8 mouse cellular contexts compared by ENCODE assay signal in genomic region chr2:143062812-143063792, GRCm38 (mm10). TPM values are rescaled to one million over a fixed set of nuclear protein-coding genes. Genes with fewer than 3 reads are reported as not detected.
DNase-seq lines count a peak whose midpoint lies in the region; ATAC-seq and TF ChIP-seq lines count a peak whose summit lies in the region.

Snrpb2 (plus strand) TSS chr2:143063039.

- TF ChIP-seq EP300 in MEL (IDR thresholded peaks at IDR 0.05; ENCODE audit: low read depth in 1 of 2, low read length in 2 of 2) = no peak
- no peak for TF ChIP-seq EP300 in lung, postnatal 0 days (IDR thresholded peaks at IDR 0.05)

- peak within 1 kb of the TSS; percentile 88 for H3K9ac ChIP-seq in MEL (ENCODE audit: control insufficient read depth, low read depth, low read length, poor library complexity, severe bottlenecking)
- H3K9ac ChIP-seq in lung, postnatal 0 days (replicated peaks; ENCODE audit: low read depth) = peak within 1 kb of the TSS; percentile 80

- peaks cover 10% of the 10 kb centered on the region for H3K79me2 ChIP-seq in MEL (ENCODE audit: control insufficient read depth, insufficient read depth, low read length, poor library complexity)

- peak within 1 kb of the TSS; percentile 11; the same call in 1 of the 2 replicates for H3K27ac ChIP-seq in MEL (ENCODE audit: control insufficient read depth, low read depth, low read length)
- peak within 1 kb of the TSS; percentile 12; the same call in 1 of the 2 replicates for H3K27ac ChIP-seq in cerebellum, adult 2 months (ENCODE audit: insufficient read depth, low read length)
- peak within 1 kb of the TSS; percentile 92 for H3K27ac ChIP-seq in hindbrain, embryonic 10.5 days
- H3K27ac ChIP-seq in lung, postnatal 0 days (ENCODE audit: low read length) = peak within 1 kb of the TSS; percentile 66; the same call in 1 of the 2 replicates

- DNase-seq in MEL (ENCODE audit: low read depth, low spot score) = peak; percentile 93
- peak; percentile 85 to 89 for DNase-seq in cerebellum, adult 2 months
- DNase-seq in forelimb bud, embryonic 11.5 days (ENCODE audit: low read depth, low spot score) = peak; percentile 93
- peak; percentile 91 for DNase-seq in hindbrain, embryonic 10.5 days (ENCODE audit: low spot score)
- peak; percentile 79 for DNase-seq in layer of hippocampus, adult 9-11 months
- DNase-seq in lung, postnatal 0 days (ENCODE audit: low spot score) = peak; percentile 96
- peak; percentile 87 for DNase-seq in ovary, postnatal 14 days (ENCODE audit: low spot score)
- peak; percentile 84 for DNase-seq in thymus, postnatal 14 days

- H3K4me2 ChIP-seq in lung, postnatal 0 days (replicated peaks; ENCODE audit: low read depth, low read length) = peak within 1 kb of the TSS; percentile 82

- H3K4me1 ChIP-seq in MEL (ENCODE audit: control insufficient read depth in 1 of 2, insufficient read depth in 2 of 2, low read length in 2 of 2) = peaks cover 0 to 7% of the 10 kb centered on the region in 2 experiments; a peak in 2 of 4 replicates
- no peaks in the 10 kb centered on the region for H3K4me1 ChIP-seq in cerebellum, adult 2 months (ENCODE audit: control insufficient read depth, insufficient read depth, low read length)
- H3K4me1 ChIP-seq in hindbrain, embryonic 10.5 days (replicated peaks) = peaks cover 7% of the 10 kb centered on the region
- H3K4me1 ChIP-seq in lung, postnatal 0 days (ENCODE audit: insufficient read depth, low read depth, low read length) = peaks cover 4% of the 10 kb centered on the region

- WGBS in cerebellum, adult 2 months = 1% methylated on average over 55 of the region's 55 CpGs
- 1% methylated on average over 55 of the region's 55 CpGs for WGBS in hindbrain, embryonic 10.5 days
- under 1% methylated on average over 54 of the region's 55 CpGs for WGBS in lung, postnatal 0 days

- peaks cover 0 to 3% of the 10 kb centered on the region in 2 experiments; a peak in 3 of 4 replicates for H3K27me3 ChIP-seq in MEL (ENCODE audit: control insufficient read depth in 1 of 2, insufficient read depth in 2 of 2, low read length in 2 of 2)
- H3K27me3 ChIP-seq in cerebellum, adult 2 months (ENCODE audit: control insufficient read depth, insufficient read depth, low read length) = no peaks in the 10 kb centered on the region
- H3K27me3 ChIP-seq in hindbrain, embryonic 10.5 days (ENCODE audit: insufficient read depth, poor library complexity, severe bottlenecking) = peaks cover 6% of the 10 kb centered on the region; the same call in 1 of the 2 replicates
- no peaks in the 10 kb centered on the region for H3K27me3 ChIP-seq in lung, postnatal 0 days (replicated peaks; ENCODE audit: insufficient read depth, low read length)

- peak; percentile 56 to 75; a peak in 2 of 4 replicates for TF ChIP-seq POLR2A in MEL (IDR thresholded peaks at IDR 0.05; ENCODE audit: control insufficient read depth in 1 of 2, insufficient read depth in 1 of 2, low read depth in 1 of 2, low read length in 2 of 2, poor library complexity in 1 of 2)
- TF ChIP-seq POLR2A in cerebellum, adult 2 months (IDR thresholded peaks at IDR 0.05; ENCODE audit: borderline replicate concordance, insufficient read depth, low read length) = peak; percentile 42; the same call in 1 of the 2 replicates

- no peak for TF ChIP-seq RAD21 in MEL (IDR thresholded peaks at IDR 0.05; ENCODE audit: low read depth, low read length)

- H3K36me3 ChIP-seq in MEL (ENCODE audit: control insufficient read depth in 1 of 2, insufficient read depth in 2 of 2, low read length in 2 of 2) = peaks cover 3% of the 10 kb centered on the region in 2 experiments; a peak in 3 of 4 replicates
- peaks cover 35% of the 10 kb centered on the region for H3K36me3 ChIP-seq in hindbrain, embryonic 10.5 days
- H3K36me3 ChIP-seq in lung, postnatal 0 days (ENCODE audit: insufficient read depth, low read length) = no peaks in the 10 kb centered on the region; the same call in 1 of the 2 replicates

- no peaks in the 10 kb centered on the region for H3K9me3 ChIP-seq in MEL (replicated peaks; ENCODE audit: insufficient read depth, low read length)
- no peaks in the 10 kb centered on the region for H3K9me3 ChIP-seq in hindbrain, embryonic 10.5 days
- no peaks in the 10 kb centered on the region for H3K9me3 ChIP-seq in lung, postnatal 0 days (ENCODE audit: low read length)

- ATAC-seq in lung, postnatal 0 days = peak; percentile 94

- peak within 1 kb of the TSS; percentile 80 to 93 for H3K4me3 ChIP-seq in MEL (ENCODE audit: control insufficient read depth in 1 of 2, insufficient read depth in 1 of 2, low read depth in 2 of 2, low read length in 2 of 2)
- H3K4me3 ChIP-seq in cerebellum, adult 2 months (replicated peaks; ENCODE audit: insufficient read depth, low read depth, low read length) = peak within 1 kb of the TSS; percentile 99
- peak within 1 kb of the TSS; percentile 83 for H3K4me3 ChIP-seq in hindbrain, embryonic 10.5 days
- H3K4me3 ChIP-seq in lung, postnatal 0 days (ENCODE audit: low read depth, low read length) = peak within 1 kb of the TSS; percentile 78

- TF ChIP-seq CTCF in MEL (IDR thresholded peaks at IDR 0.05 in 2 of 3, conservative IDR thresholded peaks at IDR 0.05 in 1 of 3; ENCODE audit: control insufficient read depth in 1 of 3, insufficient read depth in 1 of 3, low read depth in 2 of 3, low read length in 3 of 3, poor library complexity in 1 of 3, severe bottlenecking in 1 of 3) = no peak
- TF ChIP-seq CTCF in cerebellum, adult 2 months (IDR thresholded peaks at IDR 0.05; ENCODE audit: borderline replicate concordance, insufficient read depth, low read depth, low read length) = no peak
- TF ChIP-seq CTCF in lung, postnatal 0 days (IDR thresholded peaks at IDR 0.05) = peak; percentile 54

TF ChIP-seq in MEL, 35 proteins besides CTCF, POLR2A, EP300 and RAD21 (continues in another document):
- TF ChIP-seq MAZ (IDR thresholded peaks at IDR 0.05; ENCODE audit: low read depth, low read length) (no peak), MYB (IDR thresholded peaks at IDR 0.05; ENCODE audit: low read depth, low read length) (no peak), ETS1 (IDR thresholded peaks at IDR 0.05; ENCODE audit: low read depth, low read length) (no peak), ELF1 (IDR thresholded peaks at IDR 0.05; ENCODE audit: low read depth, low read length) (peak; percentile 96), KAT2A (conservative IDR thresholded peaks at IDR 0.05; ENCODE audit: low read depth, low read length) (peak; percentile 72; the same call in 1 of the 2 replicates), UBTF (IDR thresholded peaks at IDR 0.05; ENCODE audit: borderline replicate concordance, insufficient read depth, low read depth, low read length) (no peak), TBP (IDR thresholded peaks at IDR 0.05; ENCODE audit: low read depth, low read length) (peak; percentile 70), CHD1 (IDR thresholded peaks at IDR 0.05; ENCODE audit: low read depth, low read length) (no peak), HCFC1 (IDR thresholded peaks at IDR 0.05; ENCODE audit: low read depth, low read length) (peak; percentile 97), BHLHE40 (IDR thresholded peaks at IDR 0.05; ENCODE audit: borderline replicate concordance, low read depth, low read length) (0 out of 2 replicates have a peak, but pooled peaks have one; percentile 23), GABPA (IDR thresholded peaks at IDR 0.05; ENCODE audit: low read depth, low read length) (no peak), MAX (IDR thresholded peaks at IDR 0.05; ENCODE audit: low read length) (no peak), CHD2 (IDR thresholded peaks at IDR 0.05; ENCODE audit: low read length) (no peak), SIN3A (IDR thresholded peaks at IDR 0.05; ENCODE audit: low read length) (peak; percentile 96), RCOR1 (IDR thresholded peaks at IDR 0.05; ENCODE audit: low read depth, low read length) (no peak; the same call in 1 of the 2 replicates), SMC3 (IDR thresholded peaks at IDR 0.05; ENCODE audit: low read depth, low read length) (no peak), ZMIZ1 (IDR thresholded peaks at IDR 0.05; ENCODE audit: low read depth, low read length) (no peak), USF1 (IDR thresholded peaks at IDR 0.05; ENCODE audit: low read depth, low read length) (peak; percentile 6; the same call in 1 of the 2 replicates), MXI1 (IDR thresholded peaks at IDR 0.05; ENCODE audit: low read depth, low read length) (peak; percentile 67), ZNF384 (IDR thresholded peaks at IDR 0.05; ENCODE audit: low read depth, low read length) (no peak), MEF2A (IDR thresholded peaks at IDR 0.05; ENCODE audit: extremely low read depth, insufficient replicate concordance, low read depth, low read length, poor library complexity, severe bottlenecking) (no peak), GATA1 (IDR thresholded peaks at IDR 0.05; ENCODE audit: low read depth, low read length) (no peak), E2F4 (IDR thresholded peaks at IDR 0.05; ENCODE audit: borderline replicate concordance, low read depth, low read length) (no peak), POLR2AphosphoS5 (IDR thresholded peaks at IDR 0.05; ENCODE audit: borderline replicate concordance, low read depth, low read length) (no peak), TCF12 (IDR thresholded peaks at IDR 0.05; ENCODE audit: low read depth, low read length) (peak; percentile 63; the same call in 1 of the 2 replicates), TAL1 (IDR thresholded peaks at IDR 0.05; ENCODE audit: low read length) (no peak), ZKSCAN1 (IDR thresholded peaks at IDR 0.05; ENCODE audit: low read depth, low read length) (no peak), USF2 (IDR thresholded peaks at IDR 0.05; ENCODE audit: borderline replicate concordance in 1 of 2, insufficient read depth in 1 of 2, low read depth in 1 of 2, low read length in 2 of 2) (no peak), NELFE (IDR thresholded peaks at IDR 0.05; ENCODE audit: low read depth, low read length) (peak; percentile 80), JUND (IDR thresholded peaks at IDR 0.05; ENCODE audit: low read depth, low read length) (no peak), MAFK (IDR thresholded peaks at IDR 0.05; ENCODE audit: borderline replicate concordance, low read depth, low read length) (no peak), ZC3H11A (IDR thresholded peaks at IDR 0.05; ENCODE audit: low read depth, low read length) (no peak), POLR2AphosphoS2 (IDR thresholded peaks at IDR 0.05; ENCODE audit: low read length) (no peak)

RNA-seq across cellular contexts. Expression of gene Snrpb2, which starts in this region (rescaled TPM):
- 52.8 and 58.4 TPM in 2 replicates for total RNA-seq in MEL (2012; rRNA removed)
- polyA plus RNA-seq in MEL (2012; ENCODE audit: insufficient read depth in 1 of 2, insufficient read length in 2 of 2, low read depth in 1 of 2, low replicate concordance in 2 of 2, missing spikeins in 1 of 2) = 10 to 100 TPM in 1 of 2 experiments, not detected in 1; 60.5 TPM
- 21.0 and 22.6 TPM in 2 replicates for polyA plus RNA-seq in cerebellum, adult 2 months (2012; rRNA removed)
- 85.0 and 96.5 TPM in 2 replicates for polyA plus RNA-seq in hindbrain, embryonic 10.5 days (2016; fragmentation: Nextera tagmentation; extraction: Ambion mirVana)
- polyA plus RNA-seq in lung, postnatal 0 days (2015; fragmentation: Nextera tagmentation; extraction: Ambion mirVana) = 51.3 and 53.0 TPM in 2 replicates

Comparison
In these comparisons a context has a peak if more than half of its experiments do, and no peak if none do; other contexts are left out.
1. Peak in every context shown above with its lines: DNase-seq, ATAC-seq, H3K4me3 ChIP-seq and H3K27ac ChIP-seq.
2. H3K27ac ChIP-seq: peak in every context shown above with its lines; median percentile 92 in hindbrain, embryonic 10.5 days; 66 in lung, postnatal 0 days; 12 in cerebellum, adult 2 months; 11 in MEL.